Mouse (Mus musculus) hindbrain, embryonic 12.5 days (tissue): ENCODE measurements at regions not wholly inside any gene's neighbourhood (a gene's known extent, or its start where the extent isn't known, plus 50 kb on each side); places are given as distances from the start of the nearest gene placed in this dataset.

Source experiments
- ATAC-seq: fragments of 200-750 bp; cut with Nextera tagmentation; 2 replicates; pipeline ENCODE4 v1.8.0; 2017; ENCODE audit warnings: moderate TSS enrichment; ENCODE audit not compliant: low FRiP score
- H3K27ac ChIP-seq: fragments of 300-500 bp; sonication (generic); 2 replicates; pipeline ENCODE4 v1.5.1; 2016; ENCODE audit warnings: mild to moderate bottlenecking
- H3K27me3 ChIP-seq: fragments of 300-500 bp; sonication (generic); 2 replicates; pipeline ENCODE4 v1.6.1; 2016; ENCODE audit warnings: mild to moderate bottlenecking
- H3K36me3 ChIP-seq: fragments of 300-500 bp; sonication (generic); 2 replicates; pipeline ENCODE4 v1.6.1; 2016; ENCODE audit warnings: mild to moderate bottlenecking
- H3K4me1 ChIP-seq: fragments of 300-500 bp; sonication (generic); 2 replicates; pipeline ENCODE4 v1.6.1; 2016
- H3K4me2 ChIP-seq: fragments of 300-500 bp; sonication (generic); replicated peaks from 2 replicates; pipeline ENCODE4 v1.6.1; 2016; ENCODE audit warnings: mild to moderate bottlenecking
- H3K4me3 ChIP-seq: fragments of 300-500 bp; sonication (generic); 2 replicates; pipeline ENCODE4 v1.5.1; 2016; ENCODE audit warnings: mild to moderate bottlenecking
- H3K9ac ChIP-seq: fragments of 300-500 bp; sonication (generic); 2 replicates; pipeline ENCODE4 v1.6.1; 2016; ENCODE audit warnings: mild to moderate bottlenecking, moderate library complexity
- H3K9me3 ChIP-seq: fragments of 300-500 bp; sonication (generic); replicated peaks from 2 replicates; pipeline ENCODE4 v1.6.1; 2016; ENCODE audit warnings: mild to moderate bottlenecking
- WGBS: fragments of 180-500 bp; shearing (Covaris S2); methylation state at CpG from one replicate; pipeline ENCODE4 v1.1.7; 2016; 5-methylcytosine and 5-hydroxymethylcytosine counted together

- Histone ChIP-seq H3K4me3 (no peak overlapping the region), H3K4me2 (no peak overlapping the region), H3K27ac (no peak overlapping the region), H3K36me3 (no peaks in the 10 kb centered on the region), H3K4me1 (no peaks in the 10 kb centered on the region), H3K9ac (no peak overlapping the region), H3K9me3 (no peaks in the 10 kb centered on the region), H3K27me3 (no peaks in the 10 kb centered on the region)
- ATAC-seq: no peak
- WGBS: 85% methylated on average over 1 of the region's 1 CpGs
These were observed 297.7 kb upstream of the Nr3c2 start for GRCm38 (mm10) chr8:76601566-76601965.

- no peaks in the 10 kb centered on the region for H3K9me3 ChIP-seq
- H3K27ac ChIP-seq: no peak overlapping the region
- ATAC-seq: no peak
- no peaks in the 10 kb centered on the region for H3K36me3 ChIP-seq
- H3K4me2 ChIP-seq: no peak overlapping the region
- 91% methylated on average over 2 of the region's 2 CpGs for WGBS
- no peak overlapping the region for H3K4me3 ChIP-seq
- H3K27me3 ChIP-seq: no peaks in the 10 kb centered on the region
- H3K4me1 ChIP-seq: peaks cover 2% of the 10 kb centered on the region; the same call in 1 of the 2 replicates
- no peak overlapping the region for H3K9ac ChIP-seq
These were observed 280.5 kb upstream of the Nr3c2 start for GRCm38 (mm10) chr8:76618721-76619120.

DNA sequence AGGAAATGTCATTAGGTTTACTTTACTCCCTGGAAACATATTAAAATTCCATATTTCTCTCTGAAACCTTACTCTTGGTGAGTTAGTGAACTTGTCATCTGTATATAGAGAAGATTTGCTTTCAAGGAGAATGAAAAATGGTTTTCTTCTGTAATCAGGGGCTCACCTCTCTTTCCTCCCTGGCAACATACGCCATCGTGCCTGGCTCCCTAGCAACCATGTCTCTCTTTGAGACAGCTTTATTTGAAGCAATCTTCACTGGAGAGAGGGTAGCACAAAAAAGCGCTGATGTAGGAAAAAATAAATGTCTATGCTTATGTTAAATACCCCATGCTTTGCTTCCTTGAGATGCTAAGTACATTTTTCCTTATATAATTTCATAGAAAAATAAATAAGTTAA, 278.4 kb upstream of the Nr3c2 start:
- Histone ChIP-seq H3K4me2 (no peak overlapping the region), H3K36me3 (no peaks in the 10 kb centered on the region), H3K9me3 (no peaks in the 10 kb centered on the region), H3K27me3 (no peaks in the 10 kb centered on the region), H3K4me3 (no peak overlapping the region), H3K4me1 (peaks cover 2% of the 10 kb centered on the region; the same call in 1 of the 2 replicates), H3K27ac (no peak overlapping the region), H3K9ac (no peak overlapping the region)
- WGBS: 65% methylated on average over 3 of the region's 3 CpGs
- ATAC-seq: no peak

DNA sequence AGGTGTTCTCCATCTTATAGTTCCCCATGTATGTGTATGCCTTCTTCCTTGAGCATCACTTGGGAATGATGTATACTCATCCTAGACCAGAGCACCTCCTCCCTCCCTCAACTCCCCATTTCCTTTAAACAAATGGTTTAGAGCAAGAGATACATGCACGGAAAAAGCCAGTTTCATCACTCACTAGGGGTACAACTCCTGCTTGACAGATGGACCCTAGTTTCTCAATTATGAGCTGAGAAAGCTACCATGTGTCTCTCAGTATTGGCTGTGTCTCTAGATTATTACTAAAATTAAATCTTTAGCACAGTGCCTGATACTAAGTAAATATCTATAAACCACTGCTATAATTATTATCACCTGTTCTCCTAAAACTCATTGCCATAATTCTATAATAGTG, 266.2 kb upstream of the Nr3c2 start:
- Histone ChIP-seq H3K4me3 (no peak overlapping the region), H3K27me3 (no peaks in the 10 kb centered on the region), H3K4me2 (no peak overlapping the region), H3K36me3 (no peaks in the 10 kb centered on the region), H3K9me3 (no peaks in the 10 kb centered on the region), H3K27ac (no peak overlapping the region), H3K9ac (no peak overlapping the region), H3K4me1 (no peaks in the 10 kb centered on the region)
- ATAC-seq: no peak
- WGBS: 66% methylated on average over 1 of the region's 1 CpGs
